Mouse (Mus musculus): ENCODE measurements around the gene Hnrnpc. TPM values are rescaled to one million over a fixed set of nuclear protein-coding genes. Genes with fewer than 3 reads are reported as not detected.
"Not testable (repeated sequence)": the region's sequence is repeated elsewhere in the genome, so short reads cannot be mapped to it uniquely, and the experiment has no call there.

Gene Hnrnpc
- total RNA-seq, 2 experiments from 2014 or later, result 420 to 809 TPM

GRCm38 (mm10) chr14:52042359-52042758, 61.5 kb downstream of the Hnrnpc start, which contains the start of gene Olfr221:
TSS of gene Olfr221 (minus strand) at chr14:52042459.
- ATAC-seq (replicated peaks; ENCODE audit: low FRiP score, low TSS enrichment, poor library complexity, severe bottlenecking), result not testable (repeated sequence)

- no peak for ATAC-seq (replicated peaks; ENCODE audit: low FRiP score, low TSS enrichment, poor library complexity, severe bottlenecking)
Observed at GRCm38 (mm10) chr14:52039332-52039731, 64.5 kb downstream of the Hnrnpc start.

DNA sequence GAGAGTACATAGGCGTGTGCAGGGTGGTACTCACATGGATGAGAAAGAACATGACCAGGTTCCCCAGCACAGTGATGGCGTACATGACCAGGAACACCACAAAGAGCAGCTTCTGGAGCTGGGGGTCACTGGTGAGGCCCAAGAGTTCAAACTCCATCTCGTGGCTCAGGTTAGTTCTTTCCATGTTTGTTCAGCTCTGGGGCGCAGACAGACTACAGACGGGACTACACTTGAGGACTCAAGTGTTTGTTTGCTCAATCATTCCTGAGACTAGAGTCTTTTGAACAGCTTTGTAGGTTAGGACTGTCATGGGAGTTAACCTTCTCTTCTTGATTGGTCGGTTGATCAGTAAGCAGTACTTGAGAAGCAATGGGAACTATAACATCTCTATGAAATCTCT, 67.9 kb downstream of the Hnrnpc start:
- ATAC-seq (replicated peaks; ENCODE audit: low FRiP score, low TSS enrichment, poor library complexity, severe bottlenecking), result no peak

- no peak for ATAC-seq (replicated peaks; ENCODE audit: low FRiP score, low TSS enrichment, poor library complexity, severe bottlenecking)
Observed at GRCm38 (mm10) chr14:52026342-52026741, 77.5 kb downstream of the Hnrnpc start.

DNA sequence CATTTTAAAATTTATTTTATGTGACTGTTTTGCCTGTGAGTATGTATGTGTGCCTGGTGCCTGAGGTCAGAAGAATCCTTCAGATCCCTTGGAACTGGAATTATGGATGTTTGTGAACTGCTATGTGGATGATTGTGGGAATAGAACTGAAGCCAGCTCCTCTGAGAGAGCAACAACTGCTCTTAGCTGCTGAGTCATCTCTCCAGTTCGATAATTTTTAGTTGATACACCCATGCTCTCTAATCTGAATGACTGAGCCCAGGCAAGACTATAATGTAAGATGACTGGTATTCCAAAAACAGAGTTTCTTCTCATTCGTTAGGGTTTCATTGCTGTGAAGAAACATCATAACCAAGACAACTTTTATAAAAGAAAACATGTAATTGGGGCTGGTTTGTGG, 79.7 kb downstream of the Hnrnpc start:
- ATAC-seq (replicated peaks; ENCODE audit: low FRiP score, low TSS enrichment, poor library complexity, severe bottlenecking), result no peak

Other genes with a start within 250 kb of the Hnrnpc start
- gene Mettl17, start 219.2 kb downstream of the Hnrnpc start, total RNA-seq (2014; fragmentation: Nextera tagmentation), result 23.4 and 33.9 TPM in 2 replicates
- 9.5 and 13.7 TPM in 2 replicates for gene Mettl17, start 219.2 kb downstream of the Hnrnpc start, total RNA-seq (2017)
- gene Slc39a2, start 211.1 kb downstream of the Hnrnpc start, total RNA-seq (2014; fragmentation: Nextera tagmentation), result 0.69 and 1.4 TPM in 2 replicates
- not detected in 2 replicates for gene Slc39a2, start 211.1 kb downstream of the Hnrnpc start, total RNA-seq (2017)
- gene Ndrg2, start 189.9 kb downstream of the Hnrnpc start, total RNA-seq (2014; fragmentation: Nextera tagmentation), result 1.9 and 11.1 TPM in 2 replicates
- 2.1 and 3.4 TPM in 2 replicates for gene Ndrg2, start 189.9 kb downstream of the Hnrnpc start, total RNA-seq (2017)
- not detected in 2 replicates for gene Tppp2, start 185.6 kb downstream of the Hnrnpc start, total RNA-seq (2014; fragmentation: Nextera tagmentation)
- gene Tppp2, start 185.6 kb downstream of the Hnrnpc start, total RNA-seq (2017), result not detected in 2 replicates
- not detected in 2 replicates for gene Rnase13, start 181.3 kb downstream of the Hnrnpc start, total RNA-seq (2014; fragmentation: Nextera tagmentation)
- not detected in 2 replicates for gene Rnase13, start 181.3 kb downstream of the Hnrnpc start, total RNA-seq (2017)
- 25.4 and 35.5 TPM in 2 replicates for gene Arhgef40, start 119.3 kb downstream of the Hnrnpc start, total RNA-seq (2014; fragmentation: Nextera tagmentation)
- 5.1 and 39.4 TPM in 2 replicates for gene Arhgef40, start 119.3 kb downstream of the Hnrnpc start, total RNA-seq (2017)
- gene Tmem253, start 88.4 kb downstream of the Hnrnpc start, total RNA-seq (2014; fragmentation: Nextera tagmentation), result not detected in 2 replicates
- not detected in 2 replicates for gene Tmem253, start 88.4 kb downstream of the Hnrnpc start, total RNA-seq (2017)
- gene Zfp219, start 83.3 kb downstream of the Hnrnpc start, total RNA-seq (2014; fragmentation: Nextera tagmentation), result 8.6 and 15.1 TPM in 2 replicates
- 4.8 and 30.1 TPM in 2 replicates for gene Zfp219, start 83.3 kb downstream of the Hnrnpc start, total RNA-seq (2017)
- not detected in 2 replicates for gene Olfr221, start 61.6 kb downstream of the Hnrnpc start, total RNA-seq (2014; fragmentation: Nextera tagmentation)
- gene Olfr221, start 61.6 kb downstream of the Hnrnpc start, total RNA-seq (2017), result not detected in 2 replicates
- gene Rpgrip1, start 6.7 kb upstream of the Hnrnpc start, total RNA-seq (2014; fragmentation: Nextera tagmentation), result 1.2 and 9.1 TPM in 2 replicates
- gene Rpgrip1, start 6.7 kb upstream of the Hnrnpc start, total RNA-seq (2017), result 5.9 and 7.1 TPM in 2 replicates
- 111 and 153 TPM in 2 replicates for gene Supt16, start 93.4 kb upstream of the Hnrnpc start, total RNA-seq (2014; fragmentation: Nextera tagmentation)
- 297 and 346 TPM in 2 replicates for gene Supt16, start 93.4 kb upstream of the Hnrnpc start, total RNA-seq (2017)
- gene Chd8, start 153.8 kb upstream of the Hnrnpc start, total RNA-seq (2014; fragmentation: Nextera tagmentation), result 108 and 137 TPM in 2 replicates
- gene Chd8, start 153.8 kb upstream of the Hnrnpc start, total RNA-seq (2017), result 52.5 and 86.4 TPM in 2 replicates
- 24.9 and 26.9 TPM in 2 replicates for gene Tox4, start 175.1 kb upstream of the Hnrnpc start, total RNA-seq (2014; fragmentation: Nextera tagmentation)
- 29.7 and 32.5 TPM in 2 replicates for gene Tox4, start 175.1 kb upstream of the Hnrnpc start, total RNA-seq (2017)
- 5.3 and 6.9 TPM in 2 replicates for gene Rab2b, start 175.5 kb upstream of the Hnrnpc start, total RNA-seq (2014; fragmentation: Nextera tagmentation)
- gene Rab2b, start 175.5 kb upstream of the Hnrnpc start, total RNA-seq (2017), result 4.8 and 14.1 TPM in 2 replicates
- 99.9 and 106 TPM in 2 replicates for gene Mettl3, start 201.1 kb upstream of the Hnrnpc start, total RNA-seq (2014; fragmentation: Nextera tagmentation)
- gene Mettl3, start 201.1 kb upstream of the Hnrnpc start, total RNA-seq (2017), result 80.9 and 82.8 TPM in 2 replicates
- 0.54 and 1.5 TPM in 2 replicates for gene Sall2, start 224.7 kb upstream of the Hnrnpc start, total RNA-seq (2014; fragmentation: Nextera tagmentation)
- 1.4 TPM in 1 of 2 replicates, not detected in the other for gene Sall2, start 224.7 kb upstream of the Hnrnpc start, total RNA-seq (2017)